ENCODE assay signal across 9 mouse cellular contexts in genomic region chr1:136683561-136684131, GRCm38 (mm10). TPM values are rescaled to one million over a fixed set of nuclear protein-coding genes. Genes with fewer than 3 reads are reported as not detected.
A peak's percentile ranks its signal among the peaks of the same experiment; 100 is the strongest.
DNase-seq lines count a peak whose midpoint lies in the region; ATAC-seq and TF ChIP-seq lines count a peak whose summit lies in the region.
"Had no signal": no experiment of that assay in that cellular context is flagged by ENCODE, and none has a peak within 500 bp of the region (broad histone marks: within the 10 kb centered on the region; RNA-seq: fewer than 3 reads in every experiment).

No protein-coding gene starts in this region.

- 76% methylated on average over 10 of the region's 10 CpGs for WGBS in neural tube, embryonic 15.5 days
- WGBS in limb, embryonic 11.5 days = 55% methylated on average over 10 of the region's 10 CpGs
- WGBS in stomach, embryonic 15.5 days = 48% methylated on average over 10 of the region's 10 CpGs

- no peak for ATAC-seq in neural tube, embryonic 15.5 days (ENCODE audit: low FRiP score)
- ATAC-seq in limb, embryonic 11.5 days (ENCODE audit: insufficient number of reproducible peaks, low FRiP score, low TSS enrichment, low read depth) = 0 out of 2 replicates have a peak, but pooled peaks have one; percentile 36
- 0 out of 2 replicates have a peak, but pooled peaks have one; percentile 21 for ATAC-seq in stomach, embryonic 15.5 days (ENCODE audit: insufficient read depth, low FRiP score, low read depth)

- H3K4me3 ChIP-seq in neural tube, embryonic 15.5 days (replicated peaks) = no peak overlapping the region
- no peak overlapping the region for H3K4me3 ChIP-seq in embryonic fibroblast, embryonic 13.5 days (ENCODE audit: insufficient read depth, low read length)
- no peak overlapping the region for H3K4me3 ChIP-seq in limb, embryonic 11.5 days (ENCODE audit: low read depth, low read length)
- no peak overlapping the region for H3K4me3 ChIP-seq in stomach, embryonic 15.5 days (replicated peaks)

- no peak overlapping the region for H3K9ac ChIP-seq in neural tube, embryonic 15.5 days (replicated peaks)
- H3K9ac ChIP-seq in limb, embryonic 11.5 days (ENCODE audit: low read length) = no peak overlapping the region
- H3K9ac ChIP-seq in stomach, embryonic 15.5 days = no peak overlapping the region

- H3K36me3 ChIP-seq in neural tube, embryonic 15.5 days = no peaks in the 10 kb centered on the region
- H3K36me3 ChIP-seq in limb, embryonic 11.5 days (ENCODE audit: control insufficient read depth, insufficient read depth, low read length) = no peaks in the 10 kb centered on the region
- H3K36me3 ChIP-seq in stomach, embryonic 15.5 days = no peaks in the 10 kb centered on the region

- peak; percentile 16; the same call in 1 of the 2 replicates for TF ChIP-seq POLR2A in embryonic fibroblast, embryonic 13.5 days (IDR thresholded peaks at IDR 0.05; ENCODE audit: low read depth, low read length)

- no peaks in the 10 kb centered on the region for H3K27me3 ChIP-seq in neural tube, embryonic 15.5 days (replicated peaks)
- no peaks in the 10 kb centered on the region for H3K27me3 ChIP-seq in limb, embryonic 11.5 days (ENCODE audit: control insufficient read depth, insufficient read depth, low read length)
- H3K27me3 ChIP-seq in stomach, embryonic 15.5 days (replicated peaks) = no peaks in the 10 kb centered on the region

- DNase-seq in neural tube, embryonic 10.5 days (ENCODE audit: extremely low spot score, low spot score) = no peak
- no peak for DNase-seq in limb, embryonic 11.5 days (ENCODE audit: low spot score)
- DNase-seq in right cerebral cortex, postnatal 14 days = no peak
- no peak for DNase-seq in adrenal gland, postnatal 4 days (ENCODE audit: low spot score in 2 of 2)
- DNase-seq in right cerebral cortex, adult 18-20 months = no peak
- DNase-seq: cerebellum, adult 8-10 months had no signal

- no peaks in the 10 kb centered on the region for H3K9me3 ChIP-seq in neural tube, embryonic 15.5 days (replicated peaks)
- no peaks in the 10 kb centered on the region for H3K9me3 ChIP-seq in limb, embryonic 11.5 days (ENCODE audit: control insufficient read depth, low read length)
- H3K9me3 ChIP-seq in stomach, embryonic 15.5 days = no peaks in the 10 kb centered on the region

- no peaks in the 10 kb centered on the region for H3K4me1 ChIP-seq in neural tube, embryonic 15.5 days
- peaks cover 10% of the 10 kb centered on the region; the same call in 1 of the 2 replicates for H3K4me1 ChIP-seq in embryonic fibroblast, embryonic 13.5 days (ENCODE audit: control insufficient read depth, insufficient read depth, low read length)
- no peaks in the 10 kb centered on the region; the same call in 1 of the 2 replicates for H3K4me1 ChIP-seq in limb, embryonic 11.5 days (ENCODE audit: control insufficient read depth, insufficient read depth, low read length)
- H3K4me1 ChIP-seq in stomach, embryonic 15.5 days = peaks cover 7% of the 10 kb centered on the region; the same call in 1 of the 2 replicates

- H3K4me2 ChIP-seq in neural tube, embryonic 15.5 days = no peak overlapping the region
- H3K4me2 ChIP-seq in limb, embryonic 11.5 days (ENCODE audit: low read depth, severe bottlenecking) = no peak overlapping the region
- H3K4me2 ChIP-seq in stomach, embryonic 15.5 days = 0 out of 2 replicates have a peak overlapping the region, but pooled peaks have one; percentile 19

- no peak for TF ChIP-seq CTCF in embryonic fibroblast, embryonic 13.5 days (IDR thresholded peaks at IDR 0.05; ENCODE audit: borderline replicate concordance, insufficient read depth, low read length)

- 0 out of 2 replicates have a peak overlapping the region, but pooled peaks have one; percentile 0 for H3K27ac ChIP-seq in neural tube, embryonic 15.5 days (replicated peaks)
- H3K27ac ChIP-seq in embryonic fibroblast, embryonic 13.5 days (ENCODE audit: insufficient read depth, low read length) = peak overlapping the region; percentile 98
- no peak overlapping the region for H3K27ac ChIP-seq in limb, embryonic 11.5 days (replicated peaks; ENCODE audit: low read depth, low read length)
- H3K27ac ChIP-seq in stomach, embryonic 15.5 days = peak overlapping the region; percentile 71; the same call in 1 of the 2 replicates

RNA-seq across cellular contexts. Expression of gene Zfp281, which starts 58.9 kb away (rescaled TPM):
- 17.2 and 17.6 TPM in 2 replicates for polyA plus RNA-seq in neural tube, embryonic 15.5 days (2015; fragmentation: Nextera tagmentation; extraction: Ambion mirVana)
- 29.5 and 33.0 TPM in 2 replicates for polyA plus RNA-seq in embryonic fibroblast, embryonic 13.5 days (2011; ENCODE audit: insufficient read length, low read depth, missing spikeins)
- 38.6 and 42.2 TPM in 2 replicates for polyA plus RNA-seq in limb, embryonic 11.5 days (2014; fragmentation: Nextera tagmentation; extraction: Ambion mirVana)
- 16.0 and 16.7 TPM in 2 replicates for polyA plus RNA-seq in stomach, embryonic 15.5 days (2015; fragmentation: Nextera tagmentation; extraction: Ambion mirVana)
- 10 to 100 TPM; 24.0 to 24.3 TPM for total RNA-seq in adrenal gland, postnatal 4 days (2021)
